Mouse (Mus musculus): ENCODE data around the gene Srgap1. TPM values are rescaled to one million over a fixed set of nuclear protein-coding genes. Genes with fewer than 3 reads are reported as not detected.
"Not testable (repeated sequence)": the region's sequence is repeated elsewhere in the genome, so short reads cannot be mapped to it uniquely, and the experiment has no call there.

Gene Srgap1
- polyA plus RNA-seq, 1 experiment from 2014 or later = 6.9 TPM

- Histone ChIP-seq H3K4me3 (no peak overlapping the region), H3K9me3 (no peaks in the 10 kb centered on the region), H3K4me1 (peaks cover 12% of the 10 kb centered on the region), H3K27ac (peak overlapping the region; percentile 63; the same call in 1 of the 2 replicates), H3K27me3 (ENCODE audit: poor library complexity, severe bottlenecking) (no peaks in the 10 kb centered on the region), H3K36me3 (replicated peaks) (peaks cover 29% of the 10 kb centered on the region)
- DNase-seq (ENCODE audit: extremely low spot score, low spot score) = no peak
- WGBS = 34% methylated on average over 6 of the region's 6 CpGs
Observed at GRCm38 (mm10) chr10:121790078-121790477, 257.0 kb downstream of the Srgap1 start.

DNA sequence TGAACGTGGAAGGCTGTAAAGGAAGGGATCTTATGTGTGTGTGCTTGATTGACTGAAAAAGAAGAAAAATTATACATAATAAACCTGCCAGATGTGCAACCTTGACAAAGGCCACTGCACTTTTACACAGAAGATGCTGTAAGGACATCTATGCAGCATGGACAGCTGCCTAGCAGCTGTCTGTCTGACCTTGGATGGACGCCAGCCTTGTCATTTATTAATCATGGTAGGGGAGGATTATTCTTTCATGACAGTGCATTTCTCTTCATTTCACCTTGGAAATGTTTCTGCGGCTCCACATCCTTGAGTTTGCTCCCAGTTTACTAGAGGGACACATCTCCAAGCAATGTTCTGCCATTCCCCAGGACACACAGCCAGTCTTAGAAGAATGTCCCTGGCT is 258.6 kb downstream of the Srgap1 start:
- WGBS = 92% methylated on average over 3 of the region's 3 CpGs
- H3K4me3 ChIP-seq = no peak overlapping the region
- DNase-seq (ENCODE audit: extremely low spot score, low spot score) = no peak
- H3K4me1 ChIP-seq = peaks cover 12% of the 10 kb centered on the region
- H3K36me3 ChIP-seq (replicated peaks) = peaks cover 41% of the 10 kb centered on the region
- H3K27me3 ChIP-seq (ENCODE audit: poor library complexity, severe bottlenecking) = no peaks in the 10 kb centered on the region
- H3K27ac ChIP-seq = no peak overlapping the region
- H3K9me3 ChIP-seq = peaks cover 4% of the 10 kb centered on the region; the same call in 1 of the 2 replicates

GRCm38 (mm10) chr10:121781159-121781558 is 266.0 kb downstream of the Srgap1 start:
- DNase-seq (ENCODE audit: extremely low spot score, low spot score) = no peak
- Histone ChIP-seq H3K4me1 (peaks cover 6% of the 10 kb centered on the region; the same call in 1 of the 2 replicates), H3K27ac (no peak overlapping the region), H3K4me3 (no peak overlapping the region), H3K36me3 (replicated peaks) (peaks cover 41% of the 10 kb centered on the region), H3K27me3 (ENCODE audit: poor library complexity, severe bottlenecking) (no peaks in the 10 kb centered on the region), H3K9me3 (peaks cover 8% of the 10 kb centered on the region; the same call in 1 of the 2 replicates)
- 59% methylated on average over 14 of the region's 14 CpGs for WGBS

- WGBS = 66% methylated on average over 3 of the region's 3 CpGs
- Histone ChIP-seq H3K27me3 (ENCODE audit: poor library complexity, severe bottlenecking) (no peaks in the 10 kb centered on the region), H3K4me1 (peaks cover 10% of the 10 kb centered on the region; the same call in 1 of the 2 replicates), H3K36me3 (replicated peaks) (no peaks in the 10 kb centered on the region), H3K27ac (no peak overlapping the region), H3K4me3 (no peak overlapping the region), H3K9me3 (no peaks in the 10 kb centered on the region)
- DNase-seq (ENCODE audit: extremely low spot score, low spot score) = no peak
Observed at GRCm38 (mm10) chr10:121775990-121776389, 271.1 kb downstream of the Srgap1 start.

- Histone ChIP-seq H3K27me3 (ENCODE audit: poor library complexity, severe bottlenecking) (no peaks in the 10 kb centered on the region), H3K4me1 (peaks cover 10% of the 10 kb centered on the region; the same call in 1 of the 2 replicates), H3K27ac (no peak overlapping the region), H3K4me3 (no peak overlapping the region), H3K9me3 (no peaks in the 10 kb centered on the region), H3K36me3 (replicated peaks) (no peaks in the 10 kb centered on the region)
- 82% methylated on average over 4 of the region's 4 CpGs for WGBS
- no peak for DNase-seq (ENCODE audit: extremely low spot score, low spot score)
Observed at GRCm38 (mm10) chr10:121773813-121774212, 273.3 kb downstream of the Srgap1 start.

GRCm38 (mm10) chr10:121770624-121771577 is 276.2 kb downstream of the Srgap1 start:
- Histone ChIP-seq H3K4me1 (peaks cover 4% of the 10 kb centered on the region), H3K36me3 (replicated peaks) (no peaks in the 10 kb centered on the region), H3K27ac (no peak overlapping the region), H3K27me3 (ENCODE audit: poor library complexity, severe bottlenecking) (no peaks in the 10 kb centered on the region), H3K9me3 (no peaks in the 10 kb centered on the region), H3K4me3 (peak overlapping the region; percentile 24; the same call in 1 of the 2 replicates)
- WGBS = 51% methylated on average over 20 of the region's 20 CpGs
- DNase-seq (ENCODE audit: extremely low spot score, low spot score) = peak; percentile 45

DNA sequence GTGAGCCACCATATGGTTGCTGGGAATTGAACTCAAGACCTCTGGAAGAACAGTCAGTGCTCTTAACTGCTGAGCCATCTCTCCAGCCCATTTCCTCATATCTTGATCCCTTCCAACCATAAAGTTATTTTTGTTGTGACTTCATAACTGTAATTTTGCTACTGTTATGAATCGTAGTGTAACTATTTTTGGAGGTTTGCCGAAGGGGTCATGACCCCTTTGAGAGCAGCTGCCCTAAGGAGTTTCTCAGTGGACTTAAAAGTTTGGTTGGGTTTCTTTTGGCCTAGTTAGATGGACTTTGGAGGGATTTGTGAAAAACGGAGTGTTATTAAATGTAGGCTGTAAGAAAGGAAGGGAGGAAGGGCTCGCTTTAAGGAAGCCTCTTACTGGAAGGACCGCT is 277.4 kb downstream of the Srgap1 start:
- peaks cover 12% of the 10 kb centered on the region for H3K4me1 ChIP-seq
- no peaks in the 10 kb centered on the region for H3K27me3 ChIP-seq (ENCODE audit: poor library complexity, severe bottlenecking)
- DNase-seq (ENCODE audit: extremely low spot score, low spot score) = no peak
- H3K9me3 ChIP-seq = no peaks in the 10 kb centered on the region
- H3K36me3 ChIP-seq (replicated peaks) = no peaks in the 10 kb centered on the region
- H3K27ac ChIP-seq = no peak overlapping the region
- no peak overlapping the region for H3K4me3 ChIP-seq
- 93% methylated on average over 5 of the region's 5 CpGs for WGBS

DNA sequence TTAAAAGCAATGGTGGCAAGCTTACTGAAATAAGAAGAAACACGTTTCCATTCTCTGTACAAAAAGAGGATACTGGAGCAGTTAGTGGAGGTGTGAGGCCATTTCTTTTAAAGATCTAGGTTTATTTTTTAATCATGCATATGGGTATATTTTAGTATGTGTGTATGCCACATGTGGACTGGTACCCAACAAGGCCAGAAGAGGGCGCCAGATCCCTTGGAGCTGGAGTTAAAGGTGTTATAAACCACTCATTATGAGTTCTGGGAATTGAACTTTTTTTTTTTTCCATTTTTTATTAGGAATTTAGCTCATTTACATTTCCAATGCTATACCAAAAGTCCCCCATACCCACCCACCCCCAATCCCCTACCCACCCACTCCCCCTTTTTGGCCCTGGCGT is 279.8 kb downstream of the Srgap1 start:
- not testable (repeated sequence) for H3K9me3 ChIP-seq; DNase-seq (ENCODE audit: extremely low spot score, low spot score); H3K27me3 ChIP-seq (ENCODE audit: poor library complexity, severe bottlenecking); H3K27ac ChIP-seq; H3K36me3 ChIP-seq (replicated peaks); H3K4me3 ChIP-seq
- peaks cover 13% of the 10 kb centered on the region for H3K4me1 ChIP-seq
- 78% methylated on average over 3 of the region's 3 CpGs for WGBS

- 0 out of 2 replicates have a peak overlapping the region, but pooled peaks have one; percentile 9 for H3K27ac ChIP-seq
- H3K4me3 ChIP-seq = no peak overlapping the region
- 69% methylated on average over 10 of the region's 10 CpGs for WGBS
- peaks cover 13% of the 10 kb centered on the region for H3K4me1 ChIP-seq
- H3K36me3 ChIP-seq (replicated peaks) = no peaks in the 10 kb centered on the region
- no peaks in the 10 kb centered on the region for H3K27me3 ChIP-seq (ENCODE audit: poor library complexity, severe bottlenecking)
- no peaks in the 10 kb centered on the region for H3K9me3 ChIP-seq
- DNase-seq (ENCODE audit: extremely low spot score, low spot score) = peak; percentile 31
Observed at GRCm38 (mm10) chr10:121765174-121766057, 281.7 kb downstream of the Srgap1 start.

DNA sequence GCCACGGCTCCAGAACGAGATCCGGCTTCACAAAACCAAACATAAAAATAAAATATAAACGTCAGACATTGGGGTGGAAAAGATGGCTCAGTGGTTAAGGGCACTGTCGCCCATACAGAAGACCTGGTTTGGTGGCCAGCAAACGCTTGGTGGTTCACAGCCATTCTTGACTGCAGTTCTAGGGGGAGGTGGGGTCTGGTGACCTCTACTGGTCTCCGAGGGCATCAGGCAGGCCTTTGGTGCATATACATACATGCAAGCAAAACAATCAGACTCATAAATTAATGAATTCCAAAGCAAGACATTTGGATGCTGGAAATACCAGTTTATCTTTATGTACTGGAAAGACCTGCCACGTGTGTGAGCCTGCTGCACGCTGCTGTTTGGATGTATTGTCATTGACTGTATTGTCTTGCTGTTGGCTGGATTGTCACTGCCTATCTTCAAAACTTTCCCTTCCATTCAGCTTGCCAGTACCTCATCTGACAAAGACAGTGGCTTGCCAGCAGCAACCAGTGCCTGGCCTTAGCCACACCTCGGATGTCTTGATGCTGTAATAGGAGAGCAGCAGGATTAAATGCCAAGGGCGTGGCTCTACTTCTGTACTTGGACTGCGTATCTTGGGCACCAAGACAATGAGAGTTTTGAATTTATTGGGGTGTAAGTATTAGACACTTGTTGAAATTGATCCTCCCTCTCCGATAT is 282.5 kb downstream of the Srgap1 start:
- no peak overlapping the region for H3K4me3 ChIP-seq
- WGBS = 83% methylated on average over 13 of the region's 13 CpGs

DNA sequence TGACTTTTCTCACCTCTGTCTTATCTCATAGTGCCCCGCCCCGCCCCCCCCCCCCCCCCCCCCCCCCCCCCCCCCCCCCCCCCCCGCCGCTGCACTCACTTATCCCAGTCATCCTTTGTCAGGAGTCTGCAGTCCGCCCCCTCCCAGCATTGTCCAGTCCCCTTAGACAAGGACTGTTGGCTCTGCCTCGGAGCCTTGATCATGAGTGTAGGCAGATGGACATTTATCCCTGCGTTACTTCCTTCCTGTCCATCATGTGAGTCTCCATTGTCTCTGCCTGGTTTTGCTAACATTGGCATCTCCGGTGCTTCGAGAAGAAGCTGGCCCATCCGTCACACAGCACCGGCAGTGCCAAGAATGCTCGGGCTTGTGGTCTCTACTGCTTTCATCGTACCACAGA is 283.9 kb downstream of the Srgap1 start:
- WGBS = 88% methylated on average over 8 of the region's 13 CpGs
- Histone ChIP-seq H3K4me1 (peaks cover 13% of the 10 kb centered on the region), H3K36me3 (replicated peaks) (no peaks in the 10 kb centered on the region), H3K9me3 (no peaks in the 10 kb centered on the region), H3K27me3 (ENCODE audit: poor library complexity, severe bottlenecking) (no peaks in the 10 kb centered on the region), H3K4me3 (no peak overlapping the region), H3K27ac (no peak overlapping the region)
- DNase-seq (ENCODE audit: extremely low spot score, low spot score) = no peak

More for the DNA sequence above, 282.5 kb downstream of the Srgap1 start:
- Histone ChIP-seq H3K27me3 (ENCODE audit: poor library complexity, severe bottlenecking) (no peaks in the 10 kb centered on the region), H3K9me3 (no peaks in the 10 kb centered on the region), H3K36me3 (replicated peaks) (no peaks in the 10 kb centered on the region), H3K27ac (no peak overlapping the region), H3K4me1 (peaks cover 13% of the 10 kb centered on the region)
- DNase-seq (ENCODE audit: extremely low spot score, low spot score) = no peak

- 90% methylated on average over 9 of the region's 9 CpGs for WGBS
- DNase-seq (ENCODE audit: extremely low spot score, low spot score) = no peak
- peaks cover 13% of the 10 kb centered on the region for H3K4me1 ChIP-seq
- H3K9me3 ChIP-seq = no peaks in the 10 kb centered on the region
- H3K36me3 ChIP-seq (replicated peaks) = no peaks in the 10 kb centered on the region
- no peak overlapping the region for H3K4me3 ChIP-seq
- no peak overlapping the region for H3K27ac ChIP-seq
- no peaks in the 10 kb centered on the region for H3K27me3 ChIP-seq (ENCODE audit: poor library complexity, severe bottlenecking)
Observed at GRCm38 (mm10) chr10:121762141-121762540, 285.0 kb downstream of the Srgap1 start.
